Mouse (Mus musculus) 3134 (cell line): ENCODE measurements at regions not wholly inside any gene's neighbourhood (a gene's known extent, or its start where the extent isn't known, plus 50 kb on each side); places are given as distances from the start of the nearest gene placed in this dataset.

Source experiments
- DNase-seq: peaks from one replicate; pipeline ENCODE4 v3.0.0-alpha.2; 2011; ENCODE audit warnings: low spot score; ENCODE audit not compliant: insufficient read length; ENCODE audit errors: extremely low read depth

DNA sequence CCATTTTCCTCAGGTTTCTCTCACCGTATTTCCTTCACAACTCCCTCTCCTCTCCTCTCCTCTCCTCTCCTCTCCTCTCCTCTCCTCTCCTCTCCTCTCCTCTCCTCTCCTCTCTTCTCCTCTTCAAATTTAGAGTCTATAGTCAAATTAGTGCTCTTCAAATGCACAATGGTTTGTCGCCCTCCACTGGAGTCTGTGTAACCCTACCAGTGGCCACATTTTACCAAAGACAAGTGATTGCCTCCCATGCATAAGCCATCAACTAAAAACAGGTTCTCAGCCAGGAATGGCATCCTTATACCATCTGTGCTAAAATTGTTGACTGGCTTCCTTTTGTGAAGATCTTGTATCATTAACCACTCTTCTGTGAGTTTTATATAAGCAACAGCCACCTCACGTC, 979.5 kb upstream of the Adam24 start:
- DNase-seq = no peak

DNA sequence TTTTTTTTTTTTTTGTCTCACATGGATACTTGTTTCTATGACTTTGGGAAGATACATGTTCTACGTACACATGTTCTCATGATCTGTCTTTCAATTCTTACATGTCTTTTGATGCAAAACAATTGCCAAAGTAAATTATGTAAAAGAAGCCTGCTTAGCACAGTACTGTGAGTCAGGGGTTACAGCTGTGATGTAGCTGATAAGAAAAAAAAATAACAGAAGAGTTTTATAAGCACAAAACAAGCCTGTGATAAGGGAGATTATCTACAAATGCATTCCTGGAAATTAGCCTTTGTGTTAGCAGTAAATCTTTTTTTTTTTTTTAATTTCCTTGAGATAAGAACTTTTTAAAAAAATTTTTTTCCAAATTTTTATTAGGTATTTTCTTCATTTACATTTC, 969.0 kb upstream of the Adam24 start:
- no peak for DNase-seq

DNA sequence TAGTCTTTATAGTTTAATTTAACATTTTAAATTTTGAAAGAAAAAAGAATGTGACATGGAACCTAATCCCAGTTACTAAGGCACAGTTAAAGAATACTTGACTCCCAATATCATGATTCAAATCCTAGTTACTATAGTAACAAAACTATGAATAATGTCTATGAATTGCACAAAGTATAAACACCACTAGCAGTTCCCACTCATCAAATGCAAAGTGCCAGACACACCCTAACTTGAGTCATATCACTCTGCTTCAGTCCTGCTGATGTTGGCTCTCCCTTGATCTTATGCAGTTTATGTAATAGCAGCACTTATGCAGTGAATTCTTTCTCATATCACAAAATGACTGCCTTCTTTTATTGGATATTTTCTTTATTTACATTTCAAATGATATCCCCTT, 932.5 kb upstream of the Adam24 start:
- DNase-seq = peak; percentile 1

DNA sequence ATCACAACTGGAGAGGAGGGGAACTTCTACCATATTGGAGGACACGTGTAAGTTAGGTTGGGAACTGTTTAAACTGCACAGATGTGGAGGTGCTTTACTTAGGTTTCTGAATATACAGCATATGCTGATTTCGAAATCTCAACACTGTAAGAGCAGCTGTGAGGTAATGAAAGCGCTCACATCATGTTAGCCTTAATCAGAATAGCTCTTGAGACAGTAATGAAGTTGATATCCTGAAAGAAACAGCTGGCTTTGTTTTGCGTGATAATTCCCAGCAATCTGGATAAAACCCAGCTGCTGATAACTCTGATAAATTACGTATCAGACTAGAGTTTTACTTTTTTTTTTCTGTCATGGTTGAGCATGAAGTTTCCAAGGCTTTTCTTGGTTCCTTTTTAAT, 928.7 kb upstream of the Adam24 start:
- DNase-seq = no peak

GRCm38 (mm10) chr8:39759905-39760304, 915.0 kb upstream of the Adam24 start:
- DNase-seq = no peak

DNA sequence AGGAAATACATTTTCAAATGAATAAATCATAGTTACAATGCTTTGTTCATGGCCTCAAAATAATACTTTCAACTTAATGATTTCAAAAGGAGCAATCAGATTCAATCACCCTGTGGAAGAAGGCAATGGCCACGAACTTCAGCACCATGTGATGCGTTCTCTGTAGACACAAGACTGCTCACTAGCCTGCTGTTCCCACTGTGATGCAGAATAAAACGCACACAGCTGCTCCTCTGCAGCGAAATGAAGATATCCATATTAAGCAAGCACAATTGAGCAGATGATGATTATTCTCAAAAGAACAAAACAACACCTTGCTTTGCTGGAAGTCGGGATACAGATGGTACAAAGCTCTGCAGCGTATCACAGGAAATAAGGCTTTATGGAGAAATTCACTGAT, 895.4 kb upstream of the Adam24 start:
- DNase-seq = no peak

- no peak for DNase-seq
Measured at GRCm38 (mm10) chr8:39780169-39780568, 894.7 kb upstream of the Adam24 start.

GRCm38 (mm10) chr8:39781424-39782161, 893.3 kb upstream of the Adam24 start:
- no peak for DNase-seq

DNA sequence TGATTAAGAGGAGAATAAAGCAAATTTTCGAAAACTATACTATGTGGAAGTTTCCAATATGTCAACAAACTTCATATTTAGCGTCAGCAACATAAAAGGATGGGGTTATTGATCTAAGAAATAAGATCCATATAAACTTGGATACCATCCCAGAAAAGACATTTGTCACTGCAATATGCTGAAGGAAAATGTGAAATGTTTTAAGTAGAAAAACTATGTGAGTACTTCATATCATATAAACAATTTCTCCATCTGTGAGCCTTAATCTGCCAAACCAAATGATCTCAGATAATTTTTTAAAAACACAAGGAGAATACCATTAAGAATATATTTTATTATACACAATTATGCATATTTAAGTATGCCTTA, 892.7 kb upstream of the Adam24 start:
- DNase-seq = no peak
